Mouse (Mus musculus) CD8-positive naive resting alpha-beta T cell, adult 57 days (primary cell): ENCODE results near the gene Zcchc2. TPM values are rescaled to one million over a fixed set of nuclear protein-coding genes. Genes with fewer than 3 reads are reported as not detected.

Experiments used
- total RNA-seq: library from RNA; stranded (reverse); gene quantifications from one replicate; pipeline ENCODE4 v1.2.4, GENCODE M21; 2023

Zcchc2 gene
- 33.3 TPM for total RNA-seq

GRCm38 (mm10) chr1:105990138-105990821, at the start of gene Zcchc2:
Zcchc2 (plus strand) TSS chr1:105990406.

Other genes with a start within 250 kb of the Zcchc2 start
- gene Tnfrsf11a, start 209.7 kb upstream of the Zcchc2 start, total RNA-seq = 0.28 TPM
- 7.6 TPM for gene Phlpp1, start 181.3 kb downstream of the Zcchc2 start, total RNA-seq